Mouse (Mus musculus): ENCODE data around the gene Eif2b1. TPM values are rescaled to one million over a fixed set of nuclear protein-coding genes. Genes with fewer than 3 reads are reported as not detected.
"Not testable (repeated sequence)": the region's sequence is repeated elsewhere in the genome, so short reads cannot be mapped to it uniquely, and the experiment has no call there.

Eif2b1 gene
- polyA plus RNA-seq (2015; fragmentation: Nextera tagmentation; extraction: Ambion mirVana): 51.2 and 53.6 TPM in 2 replicates

DNA sequence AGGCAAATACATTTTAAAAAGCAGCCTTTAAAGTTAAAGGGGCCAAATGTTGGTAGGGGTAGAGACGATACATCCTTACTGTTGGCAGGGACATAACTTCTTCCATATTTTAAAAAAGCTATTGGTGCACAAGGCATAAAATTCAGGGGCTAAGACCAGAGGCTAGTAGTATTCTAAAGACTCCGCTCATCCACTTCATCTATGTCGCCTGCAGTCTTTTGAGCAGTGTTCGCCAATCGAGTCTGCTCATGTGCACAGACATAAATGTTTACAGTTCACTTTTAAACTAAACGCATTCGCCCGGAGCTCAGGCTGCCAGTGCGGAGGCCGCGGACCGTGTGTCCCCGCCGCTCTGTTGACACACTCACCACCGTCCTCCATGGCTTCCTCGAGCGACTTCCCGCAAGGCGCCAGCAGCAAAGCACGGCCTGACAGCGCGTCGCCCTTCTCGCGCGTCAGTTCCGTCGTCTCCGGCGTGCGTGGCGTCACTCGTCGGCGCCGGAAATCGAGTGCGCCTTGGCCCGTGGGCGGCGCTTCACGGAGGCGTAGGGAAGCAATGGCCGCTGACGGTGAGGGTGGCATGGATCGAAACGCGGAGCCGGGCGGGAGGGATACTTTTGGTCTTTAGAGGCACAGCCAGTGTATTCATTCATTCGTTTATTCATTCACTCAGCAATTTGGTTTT, at the start of gene Eif2b1, which contains the start of gene Gtf2h3:
Gene Eif2b1, minus strand, starts transcription at position 499 of the 685 bp plus-strand sequence.
Gene Gtf2h3, plus strand, starts transcription at position 508 of the 685 bp plus-strand sequence.
- 1% methylated on average over 51 of the region's 51 CpGs for WGBS
- H3K36me3 ChIP-seq: peaks cover 27% of the 10 kb centered on the region

GRCm38 (mm10) chr5:124624291-124624690, 45.4 kb upstream of the Eif2b1 start:
- peaks cover 6% of the 10 kb centered on the region for H3K4me1 ChIP-seq (replicated peaks)
- ATAC-seq (replicated peaks; ENCODE audit: insufficient number of reproducible peaks, insufficient read depth, low FRiP score, low read depth): no peak
- no peak overlapping the region for H3K27ac ChIP-seq
- H3K9me3 ChIP-seq (replicated peaks): no peaks in the 10 kb centered on the region
- H3K4me3 ChIP-seq: no peak overlapping the region
- H3K9ac ChIP-seq: no peak overlapping the region
- H3K36me3 ChIP-seq: no peaks in the 10 kb centered on the region
- H3K27me3 ChIP-seq: no peaks in the 10 kb centered on the region
- WGBS: 81% methylated on average over 9 of the region's 9 CpGs
- no peak overlapping the region for H3K4me2 ChIP-seq

More for the DNA sequence above, at the start of gene Eif2b1, which contains the start of gene Gtf2h3:
- no peaks in the 10 kb centered on the region for H3K9me3 ChIP-seq (replicated peaks)
- peak within 1 kb of the TSS; percentile 68 for H3K9ac ChIP-seq
- peaks cover 23% of the 10 kb centered on the region for H3K4me1 ChIP-seq (replicated peaks)
- H3K27me3 ChIP-seq: no peaks in the 10 kb centered on the region
- peak within 1 kb of the TSS; percentile 81 for H3K4me2 ChIP-seq
- H3K4me3 ChIP-seq: peak within 1 kb of the TSS; percentile 77
- ATAC-seq (replicated peaks; ENCODE audit: insufficient number of reproducible peaks, insufficient read depth, low FRiP score, low read depth): peak; percentile 86
- peak within 1 kb of the TSS; percentile 28 for H3K27ac ChIP-seq

GRCm38 (mm10) chr5:124622890-124623289, 44.0 kb upstream of the Eif2b1 start:
- Histone ChIP-seq H3K27ac (no peak overlapping the region), H3K4me2 (no peak overlapping the region), H3K36me3 (no peaks in the 10 kb centered on the region), H3K4me1 (replicated peaks) (peaks cover under 1% of the 10 kb centered on the region; the same call in 1 of the 2 replicates), H3K9ac (no peak overlapping the region), H3K4me3 (no peak overlapping the region), H3K9me3 (replicated peaks) (no peaks in the 10 kb centered on the region), H3K27me3 (no peaks in the 10 kb centered on the region)
- ATAC-seq (replicated peaks; ENCODE audit: insufficient number of reproducible peaks, insufficient read depth, low FRiP score, low read depth): no peak
- 80% methylated on average over 15 of the region's 15 CpGs for WGBS

DNA sequence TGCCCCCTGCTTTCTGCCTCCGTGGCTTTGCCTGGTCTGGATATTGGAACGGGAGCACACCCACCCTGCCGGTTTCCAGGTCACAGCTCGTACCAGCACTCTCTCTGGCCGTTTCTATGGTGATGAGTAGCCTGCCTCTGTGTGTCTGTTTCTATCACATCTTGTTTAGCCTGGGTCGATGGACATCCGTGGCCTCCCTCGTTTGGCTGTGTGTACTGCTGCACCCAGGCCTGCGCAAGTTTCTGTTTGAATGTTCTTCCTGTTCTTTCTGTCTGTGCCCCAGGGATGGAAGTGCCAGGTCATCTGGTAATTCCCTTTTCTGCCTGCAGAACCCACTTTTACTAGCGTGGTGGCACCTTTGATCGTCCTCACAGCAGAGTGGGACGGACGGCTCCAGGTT, 42.4 kb upstream of the Eif2b1 start:
- 73% methylated on average over 13 of the region's 13 CpGs for WGBS
- Histone ChIP-seq H3K36me3 (no peaks in the 10 kb centered on the region), H3K27ac (no peak overlapping the region), H3K9ac (no peak overlapping the region), H3K9me3 (replicated peaks) (no peaks in the 10 kb centered on the region), H3K4me1 (replicated peaks) (no peaks in the 10 kb centered on the region), H3K4me3 (no peak overlapping the region), H3K4me2 (no peak overlapping the region), H3K27me3 (no peaks in the 10 kb centered on the region)
- no peak for ATAC-seq (replicated peaks; ENCODE audit: insufficient number of reproducible peaks, insufficient read depth, low FRiP score, low read depth)

DNA sequence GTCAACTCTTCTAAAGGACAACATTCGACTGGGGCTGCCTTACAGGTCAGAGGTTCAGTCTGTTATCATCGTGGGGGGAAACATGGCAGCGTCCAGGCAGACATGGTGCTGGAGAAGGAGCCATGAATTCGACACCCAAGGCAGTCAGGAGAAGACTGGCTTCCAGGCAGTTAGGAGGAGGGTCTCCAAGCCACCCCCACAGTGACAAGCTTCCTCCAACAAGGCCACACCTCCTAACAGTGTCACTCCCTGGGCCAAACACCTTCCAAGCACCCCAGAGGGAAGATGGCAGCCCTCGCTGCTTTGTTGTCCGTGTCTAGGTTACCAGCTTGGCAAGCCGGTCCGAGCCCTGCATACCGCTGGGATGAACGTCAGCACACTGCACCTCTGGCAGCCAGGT, 39.8 kb upstream of the Eif2b1 start:
- Histone ChIP-seq H3K4me1 (replicated peaks) (no peaks in the 10 kb centered on the region), H3K4me3 (no peak overlapping the region), H3K9ac (no peak overlapping the region), H3K4me2 (no peak overlapping the region), H3K9me3 (replicated peaks) (no peaks in the 10 kb centered on the region), H3K27ac (no peak overlapping the region), H3K36me3 (no peaks in the 10 kb centered on the region), H3K27me3 (no peaks in the 10 kb centered on the region)
- 73% methylated on average over 10 of the region's 10 CpGs for WGBS
- no peak for ATAC-seq (replicated peaks; ENCODE audit: insufficient number of reproducible peaks, insufficient read depth, low FRiP score, low read depth)

DNA sequence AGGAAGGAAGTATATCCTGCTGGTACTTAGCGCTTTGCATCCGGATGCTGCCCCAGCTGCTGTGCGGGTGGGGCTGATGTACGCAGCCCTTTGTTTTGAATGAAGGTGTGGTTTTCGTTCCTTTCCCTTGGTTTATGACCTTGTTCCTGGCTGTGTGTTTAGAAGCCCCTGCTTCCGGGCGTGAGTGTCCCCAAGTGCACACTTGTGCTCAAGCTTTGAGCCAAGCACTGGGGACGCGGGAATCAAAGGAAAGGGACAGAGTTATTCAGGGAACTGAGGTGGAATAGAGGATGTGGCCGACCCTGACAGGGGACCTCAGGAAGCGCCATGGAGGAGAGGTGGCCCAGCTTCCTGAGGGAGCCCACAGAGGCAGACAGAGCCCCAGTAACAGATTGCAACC, 35.8 kb upstream of the Eif2b1 start:
- WGBS: 74% methylated on average over 11 of the region's 11 CpGs
- Histone ChIP-seq H3K27ac (peak overlapping the region; percentile 21; the same call in 1 of the 2 replicates), H3K27me3 (no peaks in the 10 kb centered on the region), H3K4me3 (no peak overlapping the region), H3K9ac (no peak overlapping the region), H3K9me3 (replicated peaks) (no peaks in the 10 kb centered on the region), H3K4me1 (replicated peaks) (no peaks in the 10 kb centered on the region), H3K36me3 (no peaks in the 10 kb centered on the region), H3K4me2 (no peak overlapping the region)
- ATAC-seq (replicated peaks; ENCODE audit: insufficient number of reproducible peaks, insufficient read depth, low FRiP score, low read depth): 0 out of 2 replicates have a peak, but pooled peaks have one; percentile 22

- 70% methylated on average over 10 of the region's 10 CpGs for WGBS
- Histone ChIP-seq H3K4me1 (replicated peaks) (no peaks in the 10 kb centered on the region), H3K9me3 (replicated peaks) (no peaks in the 10 kb centered on the region), H3K4me3 (no peak overlapping the region), H3K9ac (no peak overlapping the region), H3K36me3 (no peaks in the 10 kb centered on the region), H3K4me2 (no peak overlapping the region), H3K27me3 (no peaks in the 10 kb centered on the region), H3K27ac (no peak overlapping the region)
- ATAC-seq (replicated peaks; ENCODE audit: insufficient number of reproducible peaks, insufficient read depth, low FRiP score, low read depth): no peak
These were observed 32.0 kb upstream of the Eif2b1 start for GRCm38 (mm10) chr5:124610965-124611364.

- H3K4me1 ChIP-seq (replicated peaks): no peaks in the 10 kb centered on the region
- no peaks in the 10 kb centered on the region for H3K27me3 ChIP-seq
- no peak for ATAC-seq (replicated peaks; ENCODE audit: insufficient number of reproducible peaks, insufficient read depth, low FRiP score, low read depth)
- H3K9me3 ChIP-seq (replicated peaks): no peaks in the 10 kb centered on the region
- no peaks in the 10 kb centered on the region for H3K36me3 ChIP-seq
- H3K9ac ChIP-seq: no peak overlapping the region
- H3K4me2 ChIP-seq: no peak overlapping the region
- WGBS: 80% methylated on average over 17 of the region's 17 CpGs
- H3K4me3 ChIP-seq: no peak overlapping the region
- no peak overlapping the region for H3K27ac ChIP-seq
These were observed 26.2 kb upstream of the Eif2b1 start for GRCm38 (mm10) chr5:124605041-124605622.

DNA sequence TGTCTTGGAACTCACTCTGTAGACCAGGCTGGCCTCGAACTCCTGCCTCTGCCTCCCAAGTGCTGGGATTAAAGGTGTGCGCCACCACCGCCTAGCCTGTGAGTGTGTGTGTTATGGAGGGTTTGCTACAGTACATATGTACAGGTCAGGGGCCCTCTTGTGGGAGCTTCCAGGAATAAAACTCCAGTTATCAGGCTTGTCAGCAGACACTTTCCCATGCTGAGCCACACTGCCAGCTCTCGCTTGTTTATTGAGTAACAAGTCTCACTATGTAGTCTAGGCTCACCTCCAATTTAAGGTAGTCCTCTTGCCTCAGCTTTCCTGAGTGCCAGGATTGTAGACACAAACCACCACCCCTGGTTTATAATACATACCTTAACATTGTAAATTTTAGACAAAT, 25.4 kb upstream of the Eif2b1 start:
- Histone ChIP-seq H3K4me1 (replicated peaks) (peaks cover 4% of the 10 kb centered on the region), H3K27ac (no peak overlapping the region), H3K4me3 (no peak overlapping the region), H3K9me3 (replicated peaks) (no peaks in the 10 kb centered on the region), H3K36me3 (no peaks in the 10 kb centered on the region), H3K9ac (no peak overlapping the region), H3K4me2 (no peak overlapping the region), H3K27me3 (no peaks in the 10 kb centered on the region)
- 67% methylated on average over 4 of the region's 4 CpGs for WGBS
- ATAC-seq (replicated peaks; ENCODE audit: insufficient number of reproducible peaks, insufficient read depth, low FRiP score, low read depth): no peak

- Histone ChIP-seq H3K27me3 (no peaks in the 10 kb centered on the region), H3K9me3 (replicated peaks) (no peaks in the 10 kb centered on the region), H3K4me3 (no peak overlapping the region), H3K4me1 (replicated peaks) (peaks cover 9% of the 10 kb centered on the region), H3K27ac (no peak overlapping the region), H3K9ac (no peak overlapping the region), H3K36me3 (no peaks in the 10 kb centered on the region), H3K4me2 (no peak overlapping the region)
- no peak for ATAC-seq (replicated peaks; ENCODE audit: insufficient number of reproducible peaks, insufficient read depth, low FRiP score, low read depth)
- WGBS: 65% methylated on average over 5 of the region's 5 CpGs
These were observed 23.4 kb upstream of the Eif2b1 start for GRCm38 (mm10) chr5:124602349-124602748.

DNA sequence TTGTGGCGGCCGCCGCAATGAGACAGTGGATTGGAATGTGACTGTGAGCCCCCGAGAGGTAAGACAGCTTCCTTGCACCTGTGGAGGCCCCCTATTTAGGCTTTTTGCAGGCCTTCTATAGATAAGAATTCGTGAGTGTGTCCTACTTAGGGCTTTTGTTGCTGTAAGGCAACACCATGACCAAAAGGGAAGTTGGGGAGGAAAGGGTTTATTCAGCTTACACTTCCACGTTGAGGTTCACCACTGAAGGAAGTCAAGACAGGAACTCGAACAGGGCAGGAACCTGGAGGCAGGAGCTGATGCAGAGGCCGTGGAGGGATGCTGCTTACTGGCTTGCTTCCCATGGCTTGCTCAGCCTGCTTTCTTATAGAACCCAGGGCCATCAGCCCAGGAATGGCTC, 20.8 kb upstream of the Eif2b1 start:
- not testable (repeated sequence) for H3K4me1 ChIP-seq (replicated peaks); H3K4me3 ChIP-seq; H3K9me3 ChIP-seq (replicated peaks); H3K27ac ChIP-seq; H3K27me3 ChIP-seq; H3K4me2 ChIP-seq; H3K9ac ChIP-seq; ATAC-seq (replicated peaks; ENCODE audit: insufficient number of reproducible peaks, insufficient read depth, low FRiP score, low read depth)
- H3K36me3 ChIP-seq: peaks cover 11% of the 10 kb centered on the region; the same call in 1 of the 2 replicates
- WGBS: 48% methylated on average over 8 of the region's 8 CpGs

Data from heart, embryonic 15.5 days (tissue).